Mouse (Mus musculus): ENCODE results near the gene Gm13277.

GRCm38 (mm10) chr4:88739036-88739435 is 49.4 kb upstream of the Gm13277 start:
- no peak for TF ChIP-seq CTCF (IDR thresholded peaks at IDR 0.05; ENCODE audit: low read depth, low read length)
- TF ChIP-seq POLR2A (IDR thresholded peaks at IDR 0.05; ENCODE audit: extremely low read depth, insufficient read depth, low read length): no peak
